Mouse (Mus musculus) kidney, embryonic 14.5 days (tissue): ENCODE data around the gene Mettl1. TPM values are rescaled to one million over a fixed set of nuclear protein-coding genes. Genes with fewer than 3 reads are reported as not detected.
A peak's percentile ranks its signal among the peaks of the same experiment; 100 is the strongest.

Source experiments
- microRNA counts: library from miRNA; unstranded; fragments of <30 nt; microRNA quantifications from one replicate; lab custom pipeline; 2017
- microRNA-seq: library from miRNA; unstranded; fragments of <30 nt; microRNA quantifications from one replicate; pipeline ENCODE4, GENCODE M21; 2016
- polyA plus RNA-seq: library from polyadenylated mRNA; unstranded; fragments of >200 nt; fragmentation: Nextera tagmentation; extraction: Ambion mirVana; gene quantifications from 2 replicates; pipeline ENCODE4 v1.2.1, GENCODE M21; 2014

Mettl1 gene
- polyA plus RNA-seq, 1 experiment from 2014 or later: 69.5 TPM

MicroRNAs within 50 kb of the gene (microRNA counts, 519-probe panel; counts per million panel counts)
- microRNA mmu-miR-26a (lab: Ali Mortazavi, UCI) (2,034 counts per million, percentile 5 among the panel's probes with 10 or more counts), microRNA mmu-miR-546 (lab: Ali Mortazavi, UCI) (not detected)

Small RNA genes lying within 50 kb of the gene (microRNA-seq; reads per million reads assigned to microRNA genes)
- gene Mir26a-2 (63.1 reads per million, percentile 47 among the genes with 10 or more reads in this experiment), gene Mir546 (1.3 reads per million)

Other genes with a start within 250 kb of the Mettl1 start
- gene Atp23, start 140.1 kb upstream of the Mettl1 start, polyA plus RNA-seq: 22.7 and 26.8 TPM in 2 replicates
- 81.1 and 112 TPM in 2 replicates for gene Ctdsp2, start 62.7 kb upstream of the Mettl1 start, polyA plus RNA-seq
- 0.19 and 0.20 TPM in 2 replicates for gene Avil, start 40.7 kb upstream of the Mettl1 start, polyA plus RNA-seq
- gene Tsfm, start 10.6 kb upstream of the Mettl1 start, polyA plus RNA-seq: 90.5 and 98.2 TPM in 2 replicates
- gene Eef1akmt3, start 99 bp downstream of the Mettl1 start, polyA plus RNA-seq: 0.39 and 0.89 TPM in 2 replicates
- gene Cyp27b1, start 6.8 kb downstream of the Mettl1 start, polyA plus RNA-seq: 0.36 and 0.41 TPM in 2 replicates
- 1.5 and 2.6 TPM in 2 replicates for gene March9, start 18.8 kb downstream of the Mettl1 start, polyA plus RNA-seq
- gene Cdk4, start 22.1 kb downstream of the Mettl1 start, polyA plus RNA-seq: 2,221 and 2,763 TPM in 2 replicates
- gene Tspan31, start 28.9 kb downstream of the Mettl1 start, polyA plus RNA-seq: 106 and 153 TPM in 2 replicates
- 0.07 and 0.61 TPM in 2 replicates for gene Agap2, start 33.9 kb downstream of the Mettl1 start, polyA plus RNA-seq
- 31.4 and 47.5 TPM in 2 replicates for gene Os9, start 79.7 kb downstream of the Mettl1 start, polyA plus RNA-seq
- gene B4galnt1, start 123.8 kb downstream of the Mettl1 start, polyA plus RNA-seq: 6.2 and 8.7 TPM in 2 replicates
- gene Slc26a10, start 139.2 kb downstream of the Mettl1 start, polyA plus RNA-seq: 2.0 and 2.3 TPM in 2 replicates
- gene Arhgef25, start 148.7 kb downstream of the Mettl1 start, polyA plus RNA-seq: 31.0 and 32.9 TPM in 2 replicates
- 107 and 117 TPM in 2 replicates for gene Dtx3, start 154.3 kb downstream of the Mettl1 start, polyA plus RNA-seq
- gene Pip4k2c, start 170.2 kb downstream of the Mettl1 start, polyA plus RNA-seq: 19.2 and 31.0 TPM in 2 replicates
- gene Kif5a, start 221.9 kb downstream of the Mettl1 start, polyA plus RNA-seq: 0.37 and 0.57 TPM in 2 replicates
- gene Dctn2, start 225.0 kb downstream of the Mettl1 start, polyA plus RNA-seq: 164 and 173 TPM in 2 replicates
- 16.2 and 22.3 TPM in 2 replicates for gene Mbd6, start 247.6 kb downstream of the Mettl1 start, polyA plus RNA-seq